In genomic region chr12:112806044-112806443, GRCm38 (mm10) we compare ENCODE assay signal across 27 mouse cellular contexts. TPM values are rescaled to one million over a fixed set of nuclear protein-coding genes. Genes with fewer than 3 reads are reported as not detected.
DNase-seq lines count a peak whose midpoint lies in the region; ATAC-seq and TF ChIP-seq lines count a peak whose summit lies in the region.
"Had no signal": no experiment of that assay in that cellular context is flagged by ENCODE, and none has a peak within 500 bp of the region (broad histone marks: within the 10 kb centered on the region; RNA-seq: fewer than 3 reads in every experiment).

No protein-coding gene starts in this region.

- peaks cover 49% of the 10 kb centered on the region for H3K27me3 ChIP-seq in hindbrain, embryonic 13.5 days
- H3K27me3 ChIP-seq in hindbrain, embryonic 10.5 days (ENCODE audit: insufficient read depth, poor library complexity, severe bottlenecking), result peaks cover 57% of the 10 kb centered on the region
- H3K27me3 ChIP-seq in myocyte (ENCODE audit: control insufficient read depth, insufficient read depth, insufficient read length), result no peaks in the 10 kb centered on the region
- H3K27me3 ChIP-seq: Patski had no signal

- H3K4me3 ChIP-seq in hindbrain, embryonic 13.5 days, result no peak overlapping the region
- no peak overlapping the region for H3K4me3 ChIP-seq in hindbrain, embryonic 10.5 days
- H3K4me3 ChIP-seq in myocyte, result no peak overlapping the region
- H3K4me3 ChIP-seq: embryonic facial prominence, embryonic 12.5 days; embryonic facial prominence, embryonic 15.5 days; gastrocnemius, adult 2 months; heart, embryonic 12.5 days; heart, embryonic 15.5 days; hindbrain, embryonic 12.5 days had no signal

- H3K9ac ChIP-seq in hindbrain, embryonic 13.5 days, result 0 out of 2 replicates have a peak overlapping the region, but pooled peaks have one; percentile 13
- H3K9ac ChIP-seq: embryonic facial prominence, embryonic 12.5 days; embryonic facial prominence, embryonic 15.5 days; forebrain, postnatal 0 days; heart, embryonic 12.5 days; heart, embryonic 15.5 days had no signal

- 78% methylated on average over 6 of the region's 6 CpGs for WGBS in hindbrain, embryonic 13.5 days
- WGBS in hindbrain, embryonic 10.5 days, result 83% methylated on average over 6 of the region's 6 CpGs

- no peak overlapping the region for H3ac ChIP-seq in myocyte (ENCODE audit: control insufficient read depth, insufficient read length)

- intact Hi-C loops in gastrocnemius, postnatal 14 days (cut with DNase I; ENCODE audit: low total_unique reads), result no loop called here

- no peak for ATAC-seq in hindbrain, embryonic 13.5 days (ENCODE audit: low FRiP score)
- ATAC-seq in common myeloid progenitor, adult 5-6 weeks (replicated peaks; ENCODE audit: low read depth, poor library complexity, severe bottlenecking), result peak; percentile 37
- ATAC-seq: forebrain, embryonic 14.5 days; forebrain, postnatal 0 days; hindbrain, embryonic 16.5 days; inflammation-experienced regulatory T-cells, adult 6 months; Patski had no signal

- peaks cover 40% of the 10 kb centered on the region for H3K4me1 ChIP-seq in hindbrain, embryonic 13.5 days (replicated peaks)
- peaks cover 55% of the 10 kb centered on the region for H3K4me1 ChIP-seq in hindbrain, embryonic 10.5 days (replicated peaks)

- DNase-seq in hindbrain, embryonic 10.5 days (ENCODE audit: low spot score), result no peak
- DNase-seq in 3134 (ENCODE audit: extremely low read depth, insufficient read length, low spot score), result peak; percentile 60
- no peak for DNase-seq in MN1 (ENCODE audit: low spot score)
- no peak for DNase-seq in gastrocnemius, postnatal 14 days
- DNase-seq: adrenal gland, postnatal 10 days; adrenal gland, postnatal 36 days; cerebellum, adult 18-20 months; cerebellum, adult 9-10 months; cerebellum, postnatal 14 days; forebrain, postnatal 0 days; gastrocnemius, adult 2 months; gastrocnemius, postnatal 25 days; heart, adult 18-20 months; heart, postnatal 10 days; heart, postnatal 36 days had no signal

- H3K27ac ChIP-seq in hindbrain, embryonic 13.5 days, result no peak overlapping the region
- no peak overlapping the region for H3K27ac ChIP-seq in hindbrain, embryonic 10.5 days
- H3K27ac ChIP-seq: embryonic facial prominence, embryonic 12.5 days; embryonic facial prominence, embryonic 15.5 days; gastrocnemius, adult 2 months; heart, embryonic 15.5 days; hindbrain, embryonic 12.5 days had no signal

- H3K79me2 ChIP-seq in myocyte (ENCODE audit: control insufficient read depth, insufficient read depth), result no peaks in the 10 kb centered on the region

- H3K36me3 ChIP-seq in hindbrain, embryonic 13.5 days, result no peaks in the 10 kb centered on the region
- no peaks in the 10 kb centered on the region for H3K36me3 ChIP-seq in hindbrain, embryonic 10.5 days
- H3K36me3 ChIP-seq in myocyte (ENCODE audit: control insufficient read depth, insufficient read depth), result no peaks in the 10 kb centered on the region
- H3K36me3 ChIP-seq: embryonic facial prominence, embryonic 12.5 days; embryonic facial prominence, embryonic 15.5 days; heart, embryonic 12.5 days; heart, embryonic 15.5 days; hindbrain, embryonic 12.5 days had no signal

- no peak for TF ChIP-seq POLR2A in myocyte (IDR thresholded peaks at IDR 0.05; ENCODE audit: insufficient read length, low read depth)

- no peaks in the 10 kb centered on the region for H3K9me3 ChIP-seq in hindbrain, embryonic 13.5 days
- no peaks in the 10 kb centered on the region for H3K9me3 ChIP-seq in hindbrain, embryonic 10.5 days
- H3K9me3 ChIP-seq: embryonic facial prominence, embryonic 12.5 days; embryonic facial prominence, embryonic 15.5 days; heart, embryonic 12.5 days; heart, embryonic 15.5 days; hindbrain, embryonic 12.5 days had no signal

- no peak overlapping the region for H3K4me2 ChIP-seq in hindbrain, embryonic 13.5 days
- H3K4me2 ChIP-seq in myocyte (ENCODE audit: low read depth), result peak overlapping the region; percentile 18
- H3K4me2 ChIP-seq: embryonic facial prominence, embryonic 12.5 days; embryonic facial prominence, embryonic 15.5 days; heart, embryonic 12.5 days; heart, embryonic 15.5 days; hindbrain, embryonic 12.5 days had no signal

TF ChIP-seq in myocyte, 11 proteins besides CTCF, POLR2A, EP300 and RAD21:
- peak; percentile 40 to 93 (median 61) for TF ChIP-seq MYOG (IDR thresholded peaks at IDR 0.05; ENCODE audit: control insufficient read depth in 1 of 3, insufficient read depth in 1 of 3, insufficient read length in 2 of 3, low read depth in 2 of 3)
- no peak for TF ChIP-seq POLR2AphosphoS2 (IDR thresholded peaks at IDR 0.05; ENCODE audit: insufficient read length, low read depth)
- TF ChIP-seq MYOD1 (IDR thresholded peaks at IDR 0.05; ENCODE audit: control insufficient read depth in 1 of 3, insufficient read length in 2 of 3, low read depth in 2 of 3), result peak in 2 of 3 experiments; percentile 55 to 91
- no peak for TF ChIP-seq TCF12 (IDR thresholded peaks at IDR 0.05; ENCODE audit: insufficient read depth, poor library complexity, severe bottlenecking)
- TF ChIP-seq CEBPB (IDR thresholded peaks at IDR 0.05; ENCODE audit: insufficient read depth, poor library complexity, severe bottlenecking), result no peak
- TF ChIP-seq TCF3 (IDR thresholded peaks at IDR 0.05; ENCODE audit: insufficient read length, low read depth), result peak; percentile 62
- TF ChIP-seq REST (IDR thresholded peaks at IDR 0.05; ENCODE audit: insufficient read depth, insufficient read length), result no peak
- no peak for TF ChIP-seq E2F4 (IDR thresholded peaks at IDR 0.05; ENCODE audit: insufficient read depth)

RNA-seq across cellular contexts. Expression of gene Clba1, which starts 2.7 kb away (rescaled TPM):
- 20.0 and 21.9 TPM in 2 replicates for polyA plus RNA-seq in hindbrain, embryonic 13.5 days (2015; fragmentation: Nextera tagmentation; extraction: Ambion mirVana)
- 15.5 and 17.2 TPM in 2 replicates for polyA plus RNA-seq in hindbrain, embryonic 10.5 days (2016; fragmentation: Nextera tagmentation; extraction: Ambion mirVana)
- 0.18 TPM in 1 of 2 replicates, not detected in the other for total RNA-seq in common myeloid progenitor, adult 5-6 weeks (2017)
- 9.6 TPM for polyA plus RNA-seq in myocyte (2012; fragmentation: generic; extraction: Trizol)
- total RNA-seq in gastrocnemius, postnatal 14 days (2021), result under 1 TPM; 0.62 to 0.73 TPM

RNA-seq across cellular contexts. Expression of gene Ahnak2, which starts 3.6 kb away (rescaled TPM):
- 0.84 and 0.86 TPM in 2 replicates for polyA plus RNA-seq in hindbrain, embryonic 13.5 days (2015; fragmentation: Nextera tagmentation; extraction: Ambion mirVana)
- polyA plus RNA-seq in hindbrain, embryonic 10.5 days (2016; fragmentation: Nextera tagmentation; extraction: Ambion mirVana), result 0.16 and 0.37 TPM in 2 replicates
- not detected in 2 replicates for total RNA-seq in common myeloid progenitor, adult 5-6 weeks (2017)
- polyA plus RNA-seq in myocyte (2012; fragmentation: generic; extraction: Trizol), result 24.4 TPM
- 10 to 100 TPM in 1 of 2 experiments, 1 to 10 TPM in 1; 7.8 to 11.3 TPM for total RNA-seq in gastrocnemius, postnatal 14 days (2021)
- polyA plus RNA-seq: inflammation-experienced regulatory T-cells, adult 6 months had no signal

RNA-seq across cellular contexts. Expression of gene Cdca4, which starts 23.2 kb away (rescaled TPM):
- 55.3 and 60.5 TPM in 2 replicates for polyA plus RNA-seq in hindbrain, embryonic 13.5 days (2015; fragmentation: Nextera tagmentation; extraction: Ambion mirVana)
- polyA plus RNA-seq in hindbrain, embryonic 10.5 days (2016; fragmentation: Nextera tagmentation; extraction: Ambion mirVana), result 176 and 179 TPM in 2 replicates
- total RNA-seq in common myeloid progenitor, adult 5-6 weeks (2017), result 59.4 and 64.7 TPM in 2 replicates
- 21.5 TPM for polyA plus RNA-seq in myocyte (2012; fragmentation: generic; extraction: Trizol)
- 1 to 10 TPM; 4.3 to 5.8 TPM for total RNA-seq in gastrocnemius, postnatal 14 days (2021)

RNA-seq across cellular contexts. Expression of gene Pld4, which starts 45.6 kb away (rescaled TPM):
- 6.4 and 7.0 TPM in 2 replicates for polyA plus RNA-seq in hindbrain, embryonic 13.5 days (2015; fragmentation: Nextera tagmentation; extraction: Ambion mirVana)
- 5.2 and 5.7 TPM in 2 replicates for polyA plus RNA-seq in hindbrain, embryonic 10.5 days (2016; fragmentation: Nextera tagmentation; extraction: Ambion mirVana)
- 4.6 and 8.0 TPM in 2 replicates for total RNA-seq in common myeloid progenitor, adult 5-6 weeks (2017)
- polyA plus RNA-seq in myocyte (2012; fragmentation: generic; extraction: Trizol), result 0.08 TPM
- 1 to 10 TPM; 3.2 to 4.1 TPM for total RNA-seq in gastrocnemius, postnatal 14 days (2021)

Comparison
In these comparisons a context has a peak if more than half of its experiments do, and no peak if none do; other contexts are left out.
1. RNA of gene Ahnak2, which starts 3.6 kb away (polyA plus RNA-seq): 24.4 TPM in myocyte (single experiment); 0.84 to 0.86 TPM in hindbrain, embryonic 13.5 days and 0.16 to 0.37 TPM in hindbrain, embryonic 10.5 days; every median in the first group is over 10 times any median in the second.